25 mouse cellular contexts compared by ENCODE assay signal in the genomic region with DNA sequence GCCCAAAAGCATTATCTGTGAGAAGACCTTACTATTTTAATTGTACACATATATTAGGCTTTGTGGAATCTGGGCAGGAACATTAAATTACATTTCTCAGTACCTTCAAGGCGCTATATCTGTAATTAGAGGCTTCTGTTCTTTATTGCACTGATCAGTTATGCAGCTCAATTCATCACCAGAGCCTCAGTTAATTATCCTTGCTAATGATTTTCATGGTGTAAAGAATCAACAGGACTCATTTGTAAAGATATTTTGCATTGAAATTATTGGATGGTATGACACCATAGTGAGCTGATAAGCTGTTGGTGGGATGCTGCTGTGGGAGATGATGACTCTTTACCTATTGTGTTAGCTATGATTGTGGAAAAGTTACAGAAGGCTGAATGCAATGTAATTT.
DNase-seq lines count a peak whose midpoint lies in the region; ATAC-seq lines count a peak whose summit lies in the region.
"Had no signal": no experiment of that assay in that cellular context is flagged by ENCODE, and none has a peak within 500 bp of the region (broad histone marks: within the 10 kb centered on the region; RNA-seq: fewer than 3 reads in every experiment).

No protein-coding gene starts in this region.

- H3K9ac ChIP-seq in forebrain, embryonic 14.5 days (ENCODE audit: low read length): no peak overlapping the region
- H3K9ac ChIP-seq in forebrain, embryonic 16.5 days (replicated peaks; ENCODE audit: low read depth, low read length): no peak overlapping the region
- H3K9ac ChIP-seq in neural tube, embryonic 13.5 days: no peak overlapping the region
- H3K9ac ChIP-seq in neural tube, embryonic 14.5 days (replicated peaks; ENCODE audit: low read depth, low read length): no peak overlapping the region
- H3K9ac ChIP-seq in heart, embryonic 11.5 days (ENCODE audit: low read depth, low read length): no peak overlapping the region
- H3K9ac ChIP-seq: embryonic facial prominence, embryonic 15.5 days; heart, embryonic 15.5 days had no signal

- H3K27me3 ChIP-seq in forebrain, embryonic 14.5 days (replicated peaks; ENCODE audit: control insufficient read depth, insufficient read depth, low read length): no peaks in the 10 kb centered on the region
- H3K27me3 ChIP-seq in forebrain, embryonic 16.5 days (replicated peaks; ENCODE audit: control insufficient read depth, insufficient read depth, low read length): no peaks in the 10 kb centered on the region
- H3K27me3 ChIP-seq in neural tube, embryonic 13.5 days: no peaks in the 10 kb centered on the region
- no peaks in the 10 kb centered on the region for H3K27me3 ChIP-seq in neural tube, embryonic 14.5 days (ENCODE audit: control insufficient read depth, insufficient read depth, low read length)
- H3K27me3 ChIP-seq in heart, embryonic 11.5 days (ENCODE audit: control insufficient read depth, insufficient read depth, low read length): no peaks in the 10 kb centered on the region
- H3K27me3 ChIP-seq: CH12.LX; embryonic facial prominence, embryonic 15.5 days; heart, embryonic 15.5 days; Patski had no signal

- peak; percentile 12 for DNase-seq in forebrain, embryonic 14.5 days (ENCODE audit: low spot score)
- DNase-seq in neural tube, embryonic 10.5 days (ENCODE audit: extremely low spot score, low spot score): no peak
- DNase-seq: adrenal gland, postnatal 25 days; cerebellum, adult 11 months; cerebellum, adult 8-10 months; cerebellum, postnatal 14 days; embryo, embryonic 11 days; gastrocnemius, adult 2 months; gastrocnemius, postnatal 36 days; heart, adult 11 months; heart, postnatal 14 days; kidney, adult 11 months had no signal

- no peak for ATAC-seq in forebrain, embryonic 14.5 days
- no peak for ATAC-seq in forebrain, embryonic 16.5 days
- peak; percentile 77 for ATAC-seq in neural tube, embryonic 13.5 days (ENCODE audit: low read depth)
- ATAC-seq in neural tube, embryonic 14.5 days (ENCODE audit: low read depth): peak; percentile 85; the same call in 1 of the 2 replicates
- ATAC-seq in heart, embryonic 11.5 days (replicated peaks; ENCODE audit: insufficient number of reproducible peaks, low FRiP score, low TSS enrichment): no peak
- ATAC-seq in cerebellum, adult (ENCODE audit: insufficient number of reproducible peaks, low FRiP score, low TSS enrichment): no peak
- ATAC-seq: activated CD4-positive, CD25-positive, alpha-beta regulatory T cell, adult 4 months; Patski had no signal

- no peak overlapping the region for H3K4me3 ChIP-seq in forebrain, embryonic 14.5 days (ENCODE audit: low read depth, low read length)
- no peak overlapping the region for H3K4me3 ChIP-seq in forebrain, embryonic 16.5 days (replicated peaks; ENCODE audit: low read length)
- no peak overlapping the region for H3K4me3 ChIP-seq in neural tube, embryonic 13.5 days
- no peak overlapping the region for H3K4me3 ChIP-seq in neural tube, embryonic 14.5 days (ENCODE audit: low read depth, low read length)
- H3K4me3 ChIP-seq in heart, embryonic 11.5 days (ENCODE audit: low read depth, low read length): no peak overlapping the region
- H3K4me3 ChIP-seq: embryonic facial prominence, embryonic 15.5 days; erythroblast, embryonic 14.5 days; forebrain, embryonic 10.5 days; gastrocnemius, adult 2 months; heart, embryonic 10.5 days; heart, embryonic 15.5 days had no signal

- H3K36me3 ChIP-seq in forebrain, embryonic 14.5 days (ENCODE audit: control insufficient read depth, insufficient read depth, low read length): no peaks in the 10 kb centered on the region
- H3K36me3 ChIP-seq in forebrain, embryonic 16.5 days (ENCODE audit: control insufficient read depth, insufficient read depth): no peaks in the 10 kb centered on the region
- H3K36me3 ChIP-seq in neural tube, embryonic 13.5 days: no peaks in the 10 kb centered on the region
- no peaks in the 10 kb centered on the region for H3K36me3 ChIP-seq in neural tube, embryonic 14.5 days (ENCODE audit: control insufficient read depth, insufficient read depth, low read length)
- H3K36me3 ChIP-seq in heart, embryonic 11.5 days (ENCODE audit: control insufficient read depth, insufficient read depth, low read length): no peaks in the 10 kb centered on the region
- H3K36me3 ChIP-seq: embryonic facial prominence, embryonic 15.5 days; forebrain, embryonic 10.5 days; heart, embryonic 10.5 days; heart, embryonic 15.5 days had no signal

- no peak overlapping the region for H3K4me2 ChIP-seq in forebrain, embryonic 14.5 days (ENCODE audit: low read length)
- no peak overlapping the region for H3K4me2 ChIP-seq in forebrain, embryonic 16.5 days (ENCODE audit: low read length)
- H3K4me2 ChIP-seq in neural tube, embryonic 13.5 days: no peak overlapping the region
- no peak overlapping the region for H3K4me2 ChIP-seq in neural tube, embryonic 14.5 days (ENCODE audit: low read depth, low read length)
- H3K4me2 ChIP-seq in heart, embryonic 11.5 days: no peak overlapping the region
- H3K4me2 ChIP-seq: embryonic facial prominence, embryonic 15.5 days; heart, embryonic 15.5 days had no signal

- whole genome bisulfite sequencing in forebrain, embryonic 14.5 days: 75% methylated on average over 1 of the region's 1 CpGs
- 54% methylated on average over 1 of the region's 1 CpGs for WGBS in forebrain, embryonic 16.5 days
- WGBS in neural tube, embryonic 13.5 days: 57% methylated on average over 1 of the region's 1 CpGs
- WGBS in neural tube, embryonic 14.5 days: 50% methylated on average over 1 of the region's 1 CpGs
- WGBS in heart, embryonic 11.5 days (ENCODE audit: insufficient replicate concordance): 85% methylated on average over 1 of the region's 1 CpGs

- no peaks in the 10 kb centered on the region for H3K4me1 ChIP-seq in forebrain, embryonic 14.5 days (ENCODE audit: control insufficient read depth, insufficient read depth, low read length)
- H3K4me1 ChIP-seq in forebrain, embryonic 16.5 days (replicated peaks; ENCODE audit: control insufficient read depth, insufficient read depth, low read length): no peaks in the 10 kb centered on the region
- H3K4me1 ChIP-seq in neural tube, embryonic 13.5 days (replicated peaks): no peaks in the 10 kb centered on the region
- no peaks in the 10 kb centered on the region for H3K4me1 ChIP-seq in neural tube, embryonic 14.5 days (ENCODE audit: control insufficient read depth, insufficient read depth, low read length)
- H3K4me1 ChIP-seq in heart, embryonic 11.5 days (ENCODE audit: control insufficient read depth, insufficient read depth, low read length): no peaks in the 10 kb centered on the region
- H3K4me1 ChIP-seq: embryonic facial prominence, embryonic 15.5 days; forebrain, embryonic 10.5 days; heart, embryonic 10.5 days; heart, embryonic 15.5 days had no signal

- H3K9me3 ChIP-seq in forebrain, embryonic 14.5 days (replicated peaks; ENCODE audit: control insufficient read depth, low read length): no peaks in the 10 kb centered on the region
- H3K9me3 ChIP-seq in forebrain, embryonic 16.5 days (ENCODE audit: control insufficient read depth, low read length): no peaks in the 10 kb centered on the region
- H3K9me3 ChIP-seq in neural tube, embryonic 13.5 days: no peaks in the 10 kb centered on the region
- H3K9me3 ChIP-seq in neural tube, embryonic 14.5 days (ENCODE audit: control insufficient read depth, low read length): no peaks in the 10 kb centered on the region
- H3K9me3 ChIP-seq in heart, embryonic 11.5 days (replicated peaks; ENCODE audit: control insufficient read depth, low read length): no peaks in the 10 kb centered on the region
- H3K9me3 ChIP-seq: embryonic facial prominence, embryonic 15.5 days; forebrain, embryonic 10.5 days; heart, embryonic 10.5 days; heart, embryonic 15.5 days had no signal

- H3K27ac ChIP-seq in forebrain, embryonic 14.5 days (ENCODE audit: low read depth, low read length): no peak overlapping the region
- no peak overlapping the region for H3K27ac ChIP-seq in forebrain, embryonic 16.5 days (ENCODE audit: low read length)
- no peak overlapping the region for H3K27ac ChIP-seq in neural tube, embryonic 13.5 days (replicated peaks)
- no peak overlapping the region for H3K27ac ChIP-seq in neural tube, embryonic 14.5 days (ENCODE audit: low read depth, low read length)
- no peak overlapping the region for H3K27ac ChIP-seq in heart, embryonic 11.5 days (ENCODE audit: low read depth, low read length)
- H3K27ac ChIP-seq: embryonic facial prominence, embryonic 15.5 days; forebrain, embryonic 10.5 days; gastrocnemius, adult 2 months; heart, embryonic 10.5 days; heart, embryonic 15.5 days had no signal

Comparison
In these comparisons a context has a peak if more than half of its experiments do, and no peak if none do; other contexts are left out.
1. ATAC-seq: peak in neural tube, embryonic 13.5 days (single experiment) and neural tube, embryonic 14.5 days (single experiment); none in forebrain, embryonic 14.5 days (single experiment), forebrain, embryonic 16.5 days (single experiment), heart, embryonic 11.5 days (single experiment) and cerebellum, adult (single experiment).